Mouse (Mus musculus) liver, adult 2 months (tissue): ENCODE data around the gene Eif4g3.

Source experiments
- CTCF ChIP-seq: fragments of 200-500 bp; IDR thresholded peaks from 2 replicates; pipeline ENCODE4 v1.5.1; 2011; ENCODE audit warnings: low read depth, low read length, control low read depth
- POLR2A ChIP-seq: fragments of 200-500 bp; IDR thresholded peaks from 2 replicates; pipeline ENCODE4 v1.6.1; 2011; ENCODE audit warnings: low read length, control low read depth; ENCODE audit not compliant: insufficient read depth; ENCODE audit errors: extremely low read depth

DNA sequence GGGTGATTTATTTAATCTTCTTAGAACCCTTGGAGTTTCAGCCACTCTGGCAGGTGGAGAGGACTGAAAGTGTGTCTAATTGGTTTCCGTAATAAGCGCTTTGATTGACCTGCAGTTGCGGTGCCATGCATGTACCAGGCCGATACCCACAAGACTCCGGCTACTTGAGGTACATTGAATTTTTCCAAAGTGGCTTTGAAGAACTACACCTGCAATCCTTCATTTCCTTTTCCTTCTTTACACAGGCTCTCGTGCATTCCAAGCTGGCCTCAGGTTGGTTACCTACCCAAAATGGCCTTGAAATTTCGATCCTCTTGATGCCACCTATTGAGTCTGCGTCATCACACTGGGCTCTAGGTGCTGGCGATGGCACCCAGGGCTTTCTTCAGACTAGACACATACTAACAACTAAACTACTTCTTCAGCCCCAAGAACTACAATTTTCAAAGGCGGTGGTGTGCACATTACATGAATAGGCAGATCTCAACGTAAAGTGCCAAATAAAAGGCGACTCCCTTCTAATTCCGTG is 222.9 kb downstream of the Eif4g3 start:
- no peak for TF ChIP-seq POLR2A
- no peak for TF ChIP-seq CTCF
